Mouse (Mus musculus): ENCODE data around the gene Vmn1r210. TPM values are rescaled to one million over a fixed set of nuclear protein-coding genes. Genes with fewer than 3 reads are reported as not detected.

Gene Vmn1r210
- polyA plus RNA-seq (2012; rRNA removed): not detected in 2 replicates

DNA sequence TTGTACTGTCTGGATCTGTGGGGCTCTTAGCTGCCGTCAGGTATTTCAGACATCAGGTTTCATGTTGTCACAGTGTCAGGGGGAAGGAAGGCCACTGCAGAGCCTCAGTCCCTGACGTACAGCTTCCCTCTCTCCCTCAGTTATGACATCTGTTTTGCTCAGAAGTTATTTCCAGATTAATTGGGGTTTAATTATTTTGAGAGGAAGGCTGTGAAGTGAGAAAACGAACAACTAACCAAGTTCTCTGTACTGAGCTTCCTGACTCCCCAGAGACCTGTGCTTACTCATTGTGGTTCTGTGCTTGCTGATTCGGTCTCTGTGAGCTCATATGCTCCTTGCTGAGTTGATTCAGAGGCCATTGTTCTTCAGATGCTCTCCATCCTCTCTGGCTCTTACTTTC is at the start of gene Vmn1r210:
Vmn1r210 (minus strand) TSS at position 101 of the 400 bp plus-strand sequence.

GRCm38 (mm10) chr13:22857461-22857860 is 26.3 kb upstream of the Vmn1r210 start, which contains the start of gene Vmn1r211:
Gene Vmn1r211 (minus strand): TSS chr13:22857561.

GRCm38 (mm10) chr13:22809582-22809981 is 21.6 kb downstream of the Vmn1r210 start, which contains the start of gene Vmn1r209:
Gene Vmn1r209 (minus strand): TSS chr13:22809682.

DNA sequence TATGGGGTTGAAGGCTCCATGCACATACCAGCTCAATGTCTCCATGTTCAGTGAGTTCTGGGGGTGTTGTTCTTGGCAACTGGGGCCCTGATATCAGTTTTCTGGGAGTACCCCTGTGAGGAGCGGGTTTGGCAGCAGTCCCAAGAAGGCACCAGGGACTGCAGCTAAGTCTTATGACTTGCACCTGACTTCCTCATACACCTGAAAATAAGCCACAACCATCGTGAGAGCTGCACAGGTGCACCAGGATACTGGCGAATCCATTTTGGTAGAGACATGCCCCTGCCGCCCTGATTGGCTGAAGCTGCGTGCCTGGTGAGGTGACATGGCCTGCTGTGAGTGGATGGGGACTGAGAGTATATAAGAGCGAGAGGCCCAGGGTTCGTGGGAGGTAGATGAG is 53.8 kb downstream of the Vmn1r210 start, which contains the start of gene Vmn1r208:
Vmn1r208 (minus strand) TSS at position 101 of the 400 bp plus-strand sequence.

Other genes starting within 250 kb of the Vmn1r210 start
- gene Vmn1r205, start 238.3 kb downstream of the Vmn1r210 start, polyA plus RNA-seq (2012; rRNA removed): not detected in 2 replicates
- not detected in 2 replicates for gene Vmn1r206, start 207.1 kb downstream of the Vmn1r210 start, polyA plus RNA-seq (2012; rRNA removed)
- not detected in 2 replicates for gene Vmn1r207-ps, start 101.7 kb downstream of the Vmn1r210 start, polyA plus RNA-seq (2012; rRNA removed)
- not detected in 2 replicates for gene Vmn1r208, start 53.9 kb downstream of the Vmn1r210 start, polyA plus RNA-seq (2012; rRNA removed)
- gene Vmn1r209, start 21.7 kb downstream of the Vmn1r210 start, polyA plus RNA-seq (2012; rRNA removed): not detected in 2 replicates
- not detected in 2 replicates for gene Vmn1r211, start 26.2 kb upstream of the Vmn1r210 start, polyA plus RNA-seq (2012; rRNA removed)
- gene Vmn1r212, start 52.9 kb upstream of the Vmn1r210 start, polyA plus RNA-seq (2012; rRNA removed): not detected in 2 replicates
- not detected in 2 replicates for gene Vmn1r213, start 176.3 kb upstream of the Vmn1r210 start, polyA plus RNA-seq (2012; rRNA removed)
- not detected in 2 replicates for gene Vmn1r214, start 199.1 kb upstream of the Vmn1r210 start, polyA plus RNA-seq (2012; rRNA removed)
- gene Vmn1r215, start 236.7 kb upstream of the Vmn1r210 start, polyA plus RNA-seq (2012; rRNA removed): not detected in 2 replicates